ENCODE assay signal across 27 mouse cellular contexts in genomic region chr3:39208651-39209050, GRCm38 (mm10).
"Had no signal": no experiment of that assay in that cellular context is flagged by ENCODE, and none has a peak within 500 bp of the region (broad histone marks: within the 10 kb centered on the region; RNA-seq: fewer than 3 reads in every experiment).

No protein-coding gene starts in this region.

- H3K27me3 ChIP-seq: heart, embryonic 13.5 days; heart, embryonic 15.5 days; hindbrain, embryonic 13.5 days; hindbrain, embryonic 15.5 days; kidney, embryonic 15.5 days; limb, embryonic 12.5 days; liver, embryonic 13.5 days; liver, embryonic 15.5 days had no signal

- DNase-seq: gastrocnemius, postnatal 14 days; gastrocnemius, postnatal 36 days; heart, adult 11 months; heart, adult 2 months; heart, postnatal 14 days; heart, postnatal 36 days; kidney, adult 11 months; kidney, adult 2 months; kidney, adult 9 months; kidney, postnatal 14 days; kidney, postnatal 36 days; liver; liver, embryonic 13.5 days; liver, postnatal 0 days had no signal

- H3K27ac ChIP-seq: heart, adult 2 months; heart, embryonic 13.5 days; heart, embryonic 15.5 days; hindbrain, embryonic 13.5 days; hindbrain, embryonic 15.5 days; hindbrain, postnatal 0 days; kidney, embryonic 15.5 days; kidney, postnatal 0 days; limb, embryonic 10.5 days; limb, embryonic 12.5 days; liver, embryonic 13.5 days; liver, embryonic 15.5 days had no signal

- H3K4me2 ChIP-seq: heart, embryonic 11.5 days; heart, embryonic 13.5 days; heart, embryonic 15.5 days; hindbrain, embryonic 13.5 days; hindbrain, embryonic 15.5 days; kidney, embryonic 15.5 days; limb, embryonic 12.5 days; liver, embryonic 11.5 days; liver, embryonic 13.5 days; liver, embryonic 15.5 days had no signal

- ATAC-seq: intestine, embryonic 16.5 days; liver, postnatal 0 days had no signal

- H3K36me3 ChIP-seq: heart, embryonic 13.5 days; heart, embryonic 15.5 days; hindbrain, embryonic 13.5 days; hindbrain, embryonic 15.5 days; kidney, embryonic 15.5 days; limb, embryonic 10.5 days; limb, embryonic 12.5 days; liver, embryonic 13.5 days; liver, embryonic 15.5 days had no signal

- H3K9ac ChIP-seq: heart, embryonic 13.5 days; heart, embryonic 15.5 days; hindbrain, embryonic 13.5 days; hindbrain, embryonic 15.5 days; kidney, embryonic 15.5 days; limb, embryonic 12.5 days; liver, embryonic 13.5 days; liver, embryonic 15.5 days; liver, postnatal 0 days had no signal

- H3K4me1 ChIP-seq: hindbrain, embryonic 15.5 days; kidney, embryonic 15.5 days; liver, embryonic 13.5 days; liver, embryonic 15.5 days had no signal

- H3K9me3 ChIP-seq: heart, embryonic 13.5 days; heart, embryonic 15.5 days; hindbrain, embryonic 13.5 days; hindbrain, embryonic 15.5 days; kidney, embryonic 15.5 days; limb, embryonic 10.5 days; limb, embryonic 12.5 days; liver, embryonic 13.5 days; liver, embryonic 15.5 days had no signal

- H3K4me3 ChIP-seq: heart, adult 2 months; heart, embryonic 13.5 days; heart, embryonic 15.5 days; hindbrain, embryonic 13.5 days; hindbrain, embryonic 15.5 days; kidney, embryonic 15.5 days; limb, embryonic 10.5 days; limb, embryonic 12.5 days; liver, embryonic 13.5 days; liver, embryonic 15.5 days had no signal
